ENCODE assay signal across 8 mouse cellular contexts in the genomic region with DNA sequence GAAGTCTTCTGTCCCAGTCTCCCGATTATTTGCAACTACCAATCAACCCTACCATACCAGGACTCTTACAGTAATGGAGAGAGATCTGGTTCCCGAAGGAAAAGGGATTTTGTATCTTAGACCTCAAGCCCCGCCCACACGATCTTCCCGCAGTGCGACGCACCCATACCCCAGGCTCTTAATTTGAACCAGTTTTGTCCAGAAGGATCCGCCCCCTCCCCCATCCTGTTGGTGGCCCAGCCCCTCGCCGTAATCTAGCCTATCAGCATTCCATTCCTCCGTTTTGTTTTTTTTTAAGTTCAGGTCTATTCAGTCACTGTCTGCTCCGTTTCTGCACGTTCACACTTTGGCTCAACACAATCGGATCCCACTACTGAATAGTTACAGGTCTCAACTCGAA. TPM values are rescaled to one million over a fixed set of nuclear protein-coding genes. Genes with fewer than 3 reads are reported as not detected.
DNase-seq lines count a peak whose midpoint lies in the region; ATAC-seq lines count a peak whose summit lies in the region.

No protein-coding gene starts in this region.

- ATAC-seq in erythroid progenitor cell, adult 5-6 weeks (replicated peaks; ENCODE audit: low FRiP score, poor library complexity, severe bottlenecking): peak; percentile 71
- ATAC-seq in hindbrain, embryonic 14.5 days (ENCODE audit: low FRiP score): no peak
- ATAC-seq in limb, embryonic 11.5 days (ENCODE audit: insufficient number of reproducible peaks, low FRiP score, low TSS enrichment, low read depth): peak; percentile 82
- ATAC-seq in midbrain, embryonic 11.5 days (ENCODE audit: low FRiP score): peak; percentile 75
- peak; percentile 71; the same call in 1 of the 2 replicates for ATAC-seq in stomach, embryonic 15.5 days (ENCODE audit: insufficient read depth, low FRiP score, low read depth)

- DNase-seq in heart, adult 11 months: peak; percentile 96
- DNase-seq in heart, adult 9 months (ENCODE audit: low spot score in 2 of 2): no peak
- peak; percentile 93 for DNase-seq in adrenal gland, postnatal 14 days
- peak; percentile 67 for DNase-seq in hindbrain, embryonic 14.5 days (ENCODE audit: low spot score)
- peak; percentile 93 for DNase-seq in limb, embryonic 11.5 days (ENCODE audit: low spot score)
- peak; percentile 98 for DNase-seq in midbrain, embryonic 11.5 days (ENCODE audit: low spot score, missing footprints)

- H3K9me3 ChIP-seq in hindbrain, embryonic 14.5 days (ENCODE audit: control insufficient read depth, low read length): no peaks in the 10 kb centered on the region
- H3K9me3 ChIP-seq in limb, embryonic 11.5 days (ENCODE audit: control insufficient read depth, low read length): no peaks in the 10 kb centered on the region
- no peaks in the 10 kb centered on the region for H3K9me3 ChIP-seq in midbrain, embryonic 11.5 days (ENCODE audit: control insufficient read depth, low read length)
- no peaks in the 10 kb centered on the region for H3K9me3 ChIP-seq in stomach, embryonic 15.5 days

- peak overlapping the region; percentile 90 for H3K4me3 ChIP-seq in hindbrain, embryonic 14.5 days (replicated peaks; ENCODE audit: low read length)
- peak overlapping the region; percentile 86 for H3K4me3 ChIP-seq in limb, embryonic 11.5 days (ENCODE audit: low read depth, low read length)
- peak overlapping the region; percentile 74 for H3K4me3 ChIP-seq in midbrain, embryonic 11.5 days (ENCODE audit: low read depth, low read length)
- peak overlapping the region; percentile 77 for H3K4me3 ChIP-seq in stomach, embryonic 15.5 days (replicated peaks)

- H3K4me2 ChIP-seq in hindbrain, embryonic 14.5 days (replicated peaks): peak overlapping the region; percentile 80
- peak overlapping the region; percentile 54 for H3K4me2 ChIP-seq in limb, embryonic 11.5 days (ENCODE audit: low read depth, severe bottlenecking)
- peak overlapping the region; percentile 85 for H3K4me2 ChIP-seq in midbrain, embryonic 11.5 days
- peak overlapping the region; percentile 66 for H3K4me2 ChIP-seq in stomach, embryonic 15.5 days

- peaks cover 34% of the 10 kb centered on the region for H3K36me3 ChIP-seq in hindbrain, embryonic 14.5 days (replicated peaks; ENCODE audit: control insufficient read depth, insufficient read depth)
- peaks cover 14% of the 10 kb centered on the region for H3K36me3 ChIP-seq in limb, embryonic 11.5 days (ENCODE audit: control insufficient read depth, insufficient read depth, low read length)
- H3K36me3 ChIP-seq in midbrain, embryonic 11.5 days (ENCODE audit: control insufficient read depth, insufficient read depth, low read length): peaks cover 15% of the 10 kb centered on the region
- H3K36me3 ChIP-seq in stomach, embryonic 15.5 days: peaks cover 33% of the 10 kb centered on the region

- no peaks in the 10 kb centered on the region for H3K27me3 ChIP-seq in hindbrain, embryonic 14.5 days (ENCODE audit: control insufficient read depth, insufficient read depth, low read length)
- H3K27me3 ChIP-seq in limb, embryonic 11.5 days (ENCODE audit: control insufficient read depth, insufficient read depth, low read length): no peaks in the 10 kb centered on the region
- H3K27me3 ChIP-seq in midbrain, embryonic 11.5 days (ENCODE audit: control insufficient read depth, insufficient read depth, low read length): no peaks in the 10 kb centered on the region
- H3K27me3 ChIP-seq in stomach, embryonic 15.5 days (replicated peaks): no peaks in the 10 kb centered on the region

- peaks cover 19% of the 10 kb centered on the region for H3K4me1 ChIP-seq in hindbrain, embryonic 14.5 days (replicated peaks; ENCODE audit: control insufficient read depth, insufficient read depth, low read length)
- H3K4me1 ChIP-seq in limb, embryonic 11.5 days (ENCODE audit: control insufficient read depth, insufficient read depth, low read length): peaks cover 8% of the 10 kb centered on the region; the same call in 1 of the 2 replicates
- peaks cover 14% of the 10 kb centered on the region for H3K4me1 ChIP-seq in midbrain, embryonic 11.5 days (ENCODE audit: control insufficient read depth, insufficient read depth, low read length)
- peaks cover 24% of the 10 kb centered on the region for H3K4me1 ChIP-seq in stomach, embryonic 15.5 days

- H3K27ac ChIP-seq in hindbrain, embryonic 14.5 days: peak overlapping the region; percentile 85
- H3K27ac ChIP-seq in limb, embryonic 11.5 days (replicated peaks; ENCODE audit: low read depth, low read length): peak overlapping the region; percentile 73; the same call in 1 of the 2 replicates
- H3K27ac ChIP-seq in midbrain, embryonic 11.5 days (ENCODE audit: low read depth, low read length): 0 out of 2 replicates have a peak overlapping the region, but pooled peaks have one; percentile 69
- peak overlapping the region; percentile 93 for H3K27ac ChIP-seq in stomach, embryonic 15.5 days

- peak overlapping the region; percentile 84 for H3K9ac ChIP-seq in hindbrain, embryonic 14.5 days
- H3K9ac ChIP-seq in limb, embryonic 11.5 days (ENCODE audit: low read length): peak overlapping the region; percentile 81
- H3K9ac ChIP-seq in midbrain, embryonic 11.5 days (ENCODE audit: low read length): peak overlapping the region; percentile 82
- H3K9ac ChIP-seq in stomach, embryonic 15.5 days: peak overlapping the region; percentile 84

- WGBS in hindbrain, embryonic 14.5 days: under 1% methylated on average over 15 of the region's 15 CpGs
- under 1% methylated on average over 15 of the region's 15 CpGs for WGBS in limb, embryonic 11.5 days
- under 1% methylated on average over 15 of the region's 15 CpGs for WGBS in midbrain, embryonic 11.5 days
- WGBS in stomach, embryonic 15.5 days: under 1% methylated on average over 15 of the region's 15 CpGs

RNA-seq across cellular contexts. Expression of a gene that starts 0.9 kb away (rescaled TPM):
- 83.3 and 85.8 TPM in 2 replicates for total RNA-seq in adrenal gland, postnatal 14 days (2021)
- 195 and 215 TPM in 2 replicates for total RNA-seq in erythroid progenitor cell, adult 5-6 weeks (2015; ENCODE audit: low replicate concordance)
- 221 and 330 TPM in 2 replicates for total RNA-seq in erythroid progenitor cell, adult 5-6 weeks (2017; ENCODE audit: low replicate concordance)
- polyA plus RNA-seq in hindbrain, embryonic 14.5 days (2014; fragmentation: Nextera tagmentation; extraction: Ambion mirVana): 94.7 and 112 TPM in 2 replicates
- 176 and 180 TPM in 2 replicates for polyA plus RNA-seq in limb, embryonic 11.5 days (2014; fragmentation: Nextera tagmentation; extraction: Ambion mirVana)
- 155 and 168 TPM in 2 replicates for polyA plus RNA-seq in midbrain, embryonic 11.5 days (2014; fragmentation: Nextera tagmentation; extraction: Ambion mirVana)
- polyA plus RNA-seq in stomach, embryonic 15.5 days (2015; fragmentation: Nextera tagmentation; extraction: Ambion mirVana): 127 and 141 TPM in 2 replicates

RNA-seq across cellular contexts. Expression of a gene that starts 0.9 kb away (rescaled TPM):
- 43.2 and 44.6 TPM in 2 replicates for total RNA-seq in adrenal gland, postnatal 14 days (2021)
- 71.4 and 96.8 TPM in 2 replicates for total RNA-seq in erythroid progenitor cell, adult 5-6 weeks (2015; ENCODE audit: low replicate concordance)
- 63.3 and 84.0 TPM in 2 replicates for total RNA-seq in erythroid progenitor cell, adult 5-6 weeks (2017; ENCODE audit: low replicate concordance)
- 24.2 and 24.6 TPM in 2 replicates for polyA plus RNA-seq in hindbrain, embryonic 14.5 days (2014; fragmentation: Nextera tagmentation; extraction: Ambion mirVana)
- 31.6 and 32.1 TPM in 2 replicates for polyA plus RNA-seq in limb, embryonic 11.5 days (2014; fragmentation: Nextera tagmentation; extraction: Ambion mirVana)
- 29.8 and 31.8 TPM in 2 replicates for polyA plus RNA-seq in midbrain, embryonic 11.5 days (2014; fragmentation: Nextera tagmentation; extraction: Ambion mirVana)
- 57.3 and 62.3 TPM in 2 replicates for polyA plus RNA-seq in stomach, embryonic 15.5 days (2015; fragmentation: Nextera tagmentation; extraction: Ambion mirVana)

RNA-seq across cellular contexts. Expression of a gene that starts 17.3 kb away (rescaled TPM):
- total RNA-seq in adrenal gland, postnatal 14 days (2021): 39.5 and 43.5 TPM in 2 replicates
- total RNA-seq in erythroid progenitor cell, adult 5-6 weeks (2015; ENCODE audit: low replicate concordance): 2.9 TPM in 1 of 2 replicates, not detected in the other
- total RNA-seq in erythroid progenitor cell, adult 5-6 weeks (2017; ENCODE audit: low replicate concordance): 0.23 and 5.1 TPM in 2 replicates
- polyA plus RNA-seq in hindbrain, embryonic 14.5 days (2014; fragmentation: Nextera tagmentation; extraction: Ambion mirVana): 19.5 and 20.5 TPM in 2 replicates
- 4.9 and 6.3 TPM in 2 replicates for polyA plus RNA-seq in limb, embryonic 11.5 days (2014; fragmentation: Nextera tagmentation; extraction: Ambion mirVana)
- 5.8 and 6.0 TPM in 2 replicates for polyA plus RNA-seq in midbrain, embryonic 11.5 days (2014; fragmentation: Nextera tagmentation; extraction: Ambion mirVana)
- 6.7 and 7.3 TPM in 2 replicates for polyA plus RNA-seq in stomach, embryonic 15.5 days (2015; fragmentation: Nextera tagmentation; extraction: Ambion mirVana)

RNA-seq across cellular contexts. Expression of a gene that starts 20.5 kb away (rescaled TPM):
- 0.68 and 4.5 TPM in 2 replicates for total RNA-seq in adrenal gland, postnatal 14 days (2021)
- total RNA-seq in erythroid progenitor cell, adult 5-6 weeks (2015; ENCODE audit: low replicate concordance): not detected in 2 replicates
- not detected in 2 replicates for total RNA-seq in erythroid progenitor cell, adult 5-6 weeks (2017; ENCODE audit: low replicate concordance)
- 2.2 and 3.0 TPM in 2 replicates for polyA plus RNA-seq in hindbrain, embryonic 14.5 days (2014; fragmentation: Nextera tagmentation; extraction: Ambion mirVana)
- polyA plus RNA-seq in limb, embryonic 11.5 days (2014; fragmentation: Nextera tagmentation; extraction: Ambion mirVana): 1.9 and 2.2 TPM in 2 replicates
- polyA plus RNA-seq in midbrain, embryonic 11.5 days (2014; fragmentation: Nextera tagmentation; extraction: Ambion mirVana): 1.2 and 1.9 TPM in 2 replicates
- 1.3 and 1.5 TPM in 2 replicates for polyA plus RNA-seq in stomach, embryonic 15.5 days (2015; fragmentation: Nextera tagmentation; extraction: Ambion mirVana)

RNA-seq across cellular contexts. Expression of a gene that starts 22.2 kb away (rescaled TPM):
- total RNA-seq in adrenal gland, postnatal 14 days (2021): not detected in 2 replicates
- total RNA-seq in erythroid progenitor cell, adult 5-6 weeks (2015; ENCODE audit: low replicate concordance): not detected in 2 replicates
- total RNA-seq in erythroid progenitor cell, adult 5-6 weeks (2017; ENCODE audit: low replicate concordance): not detected in 2 replicates
- polyA plus RNA-seq in hindbrain, embryonic 14.5 days (2014; fragmentation: Nextera tagmentation; extraction: Ambion mirVana): not detected in 2 replicates
- not detected in 2 replicates for polyA plus RNA-seq in limb, embryonic 11.5 days (2014; fragmentation: Nextera tagmentation; extraction: Ambion mirVana)
- polyA plus RNA-seq in midbrain, embryonic 11.5 days (2014; fragmentation: Nextera tagmentation; extraction: Ambion mirVana): not detected in 2 replicates
- 0.53 and 0.71 TPM in 2 replicates for polyA plus RNA-seq in stomach, embryonic 15.5 days (2015; fragmentation: Nextera tagmentation; extraction: Ambion mirVana)

Comparison
In these comparisons a context has a peak if more than half of its experiments do, and no peak if none do; other contexts are left out.
1. DNase-seq: peak in heart, adult 11 months (single experiment), adrenal gland, postnatal 14 days (single experiment), hindbrain, embryonic 14.5 days (single experiment), limb, embryonic 11.5 days (single experiment) and midbrain, embryonic 11.5 days (single experiment); none in heart, adult 9 months (0 of 2).
2. Peak in every context shown above with its lines, with median percentiles within 50 percentile points of each other: H3K27ac ChIP-seq, H3K4me2 ChIP-seq, H3K4me3 ChIP-seq and H3K9ac ChIP-seq.